Mouse (Mus musculus): Measurements from ENCODE around the gene Hoxd4.

GRCm38 (mm10) chr2:74691995-74692807, 19.5 kb upstream of the Hoxd4 start:
- no peak for TF ChIP-seq HCFC1 (IDR thresholded peaks at IDR 0.05; ENCODE audit: borderline replicate concordance, insufficient read depth, low read length)
- no peak for TF ChIP-seq CHD2 (IDR thresholded peaks at IDR 0.05; ENCODE audit: low read depth, low read length)
